In genomic region chr4:55811656-55812055, GRCm38 (mm10) we compare ENCODE assay signal across 22 mouse cellular contexts.
DNase-seq lines count a peak whose midpoint lies in the region; ATAC-seq and TF ChIP-seq lines count a peak whose summit lies in the region.
"Had no signal": no experiment of that assay in that cellular context is flagged by ENCODE, and none has a peak within 500 bp of the region (broad histone marks: within the 10 kb centered on the region; RNA-seq: fewer than 3 reads in every experiment).

No protein-coding gene starts in this region.

- TF ChIP-seq POLR2A in kidney, adult 2 months (IDR thresholded peaks at IDR 0.05; ENCODE audit: low read depth, low read length) = no peak

- H3K4me1 ChIP-seq in kidney, adult 2 months (ENCODE audit: control insufficient read depth, insufficient read depth, low read length) = no peaks in the 10 kb centered on the region
- H3K4me1 ChIP-seq: embryonic facial prominence, embryonic 13.5 days; forebrain, embryonic 12.5 days; heart, embryonic 13.5 days; hindbrain, embryonic 12.5 days; intestine, embryonic 15.5 days had no signal

- no peaks in the 10 kb centered on the region for H3K79me2 ChIP-seq in macrophage (ENCODE audit: inconsistent target)

- H3K36me3 ChIP-seq in kidney, adult 2 months (ENCODE audit: control insufficient read depth, insufficient read depth, low read length) = no peaks in the 10 kb centered on the region
- no peaks in the 10 kb centered on the region for H3K36me3 ChIP-seq in macrophage (ENCODE audit: inconsistent target)
- H3K36me3 ChIP-seq: embryonic facial prominence, embryonic 13.5 days; forebrain, embryonic 12.5 days; heart, embryonic 13.5 days; hindbrain, embryonic 12.5 days; intestine, embryonic 15.5 days had no signal

- H3K27me3 ChIP-seq in kidney, adult 2 months (replicated peaks; ENCODE audit: control insufficient read depth, insufficient read depth, low read length) = no peaks in the 10 kb centered on the region
- H3K27me3 ChIP-seq: forebrain, embryonic 12.5 days; hindbrain, embryonic 12.5 days; intestine, embryonic 15.5 days had no signal

- DNase-seq in kidney, adult 2 months = peak; percentile 14
- no peak for DNase-seq in kidney, adult 11 months
- DNase-seq in B cell, adult 2 months = peak; percentile 10 to 15
- DNase-seq in brain, adult 2 months (ENCODE audit: low read depth, low spot score) = peak; percentile 21
- no peak for DNase-seq in adipocyte (ENCODE audit: low spot score)
- DNase-seq in gastrocnemius, postnatal 4 days (ENCODE audit: low spot score in 2 of 2) = no peak
- DNase-seq: adrenal gland, postnatal 14 days; cerebellum, adult 2 months; cerebellum, postnatal 14 days; gastrocnemius, adult 2 months; gastrocnemius, postnatal 25 days; heart, adult 2 months; heart, postnatal 36 days; kidney, adult 8-10 months had no signal

- no peak overlapping the region for H3K4me3 ChIP-seq in kidney, adult 2 months (ENCODE audit: insufficient read depth, low read depth, low read length)
- H3K4me3 ChIP-seq in macrophage (ENCODE audit: inconsistent target) = no peak overlapping the region
- H3K4me3 ChIP-seq: embryonic facial prominence, embryonic 13.5 days; forebrain, embryonic 12.5 days; gastrocnemius, adult 2 months; heart, adult 2 months; heart, embryonic 13.5 days; hindbrain, embryonic 12.5 days; intestine, embryonic 15.5 days had no signal

- no peak overlapping the region for H3K27ac ChIP-seq in kidney, adult 2 months (ENCODE audit: insufficient read depth, low read depth, low read length)
- H3K27ac ChIP-seq in macrophage = peak overlapping the region; percentile 39; the same call in 1 of the 2 replicates
- H3K27ac ChIP-seq: embryonic facial prominence, embryonic 13.5 days; forebrain, embryonic 12.5 days; gastrocnemius, adult 2 months; heart, adult 2 months; heart, embryonic 13.5 days; hindbrain, embryonic 12.5 days; intestine, embryonic 15.5 days had no signal

- no peak for TF ChIP-seq CTCF in kidney, adult 2 months (conservative IDR thresholded peaks at IDR 0.05; ENCODE audit: insufficient read depth, insufficient read length, low read depth, low read length)

- 77% methylated on average over 3 of the region's 3 CpGs for WGBS in kidney, adult 2 months
- 23% methylated on average over 3 of the region's 3 CpGs for WGBS in macrophage (ENCODE audit: missing documents)

- ATAC-seq in frontal cortex, adult (ENCODE audit: low TSS enrichment) = no peak
- ATAC-seq: forebrain, embryonic 16.5 days; intestine, embryonic 15.5 days had no signal

Comparison
In these comparisons a context has a peak if more than half of its experiments do, and no peak if none do; other contexts are left out.
1. DNase-seq: peak in kidney, adult 2 months (single experiment), B cell, adult 2 months (2 of 2) and brain, adult 2 months (single experiment); none in kidney, adult 11 months (single experiment), adipocyte (single experiment) and gastrocnemius, postnatal 4 days (0 of 2).